Mouse (Mus musculus) lung, embryonic 14.5 days (tissue): ENCODE results near the gene Olfr18. TPM values are rescaled to one million over a fixed set of nuclear protein-coding genes. Genes with fewer than 3 reads are reported as not detected.

Source experiments
- ATAC-seq: fragments of 200-750 bp; cut with Nextera tagmentation; 2 replicates; pipeline ENCODE4 v1.8.0; 2017; ENCODE audit warnings: mild to moderate bottlenecking, moderate TSS enrichment, moderate library complexity; ENCODE audit not compliant: insufficient read depth
- DNase-seq: peaks from one replicate; pipeline ENCODE4 v3.0.0-alpha.2; 2015
- H3K27ac ChIP-seq: fragments of 300-500 bp; sonication (generic); 2 replicates; pipeline ENCODE4 v1.5.1; 2014; ENCODE audit warnings: low read depth, mild to moderate bottlenecking, moderate library complexity
- H3K27me3 ChIP-seq: fragments of 300-500 bp; sonication (generic); 2 replicates; pipeline ENCODE4 v1.6.1; 2014; ENCODE audit warnings: low read length, control low read depth; ENCODE audit not compliant: insufficient read depth
- H3K36me3 ChIP-seq: fragments of 300-500 bp; sonication (generic); 2 replicates; pipeline ENCODE4 v1.6.1; 2014; ENCODE audit warnings: control low read depth; ENCODE audit not compliant: insufficient read depth
- H3K4me1 ChIP-seq: fragments of 300-500 bp; sonication (generic); 2 replicates; pipeline ENCODE4 v1.6.1; 2014; ENCODE audit warnings: antibody characterized with exemption, control low read depth; ENCODE audit not compliant: insufficient read depth
- H3K4me2 ChIP-seq: fragments of 300-500 bp; sonication (generic); 2 replicates; pipeline ENCODE4 v1.6.1; 2014; ENCODE audit warnings: mild to moderate bottlenecking
- H3K4me3 ChIP-seq: fragments of 300-500 bp; sonication (generic); 2 replicates; pipeline ENCODE4 v1.5.1; 2014; ENCODE audit warnings: low read depth, low read length
- H3K9ac ChIP-seq: fragments of 300-500 bp; sonication (generic); 2 replicates; pipeline ENCODE4 v1.6.1; 2014
- H3K9me3 ChIP-seq: fragments of 300-500 bp; sonication (generic); 2 replicates; pipeline ENCODE4 v1.6.1; 2016; ENCODE audit warnings: low read depth, low read length, control low read depth
- CTCF ChIP-seq: IDR thresholded peaks from 2 replicates; pipeline ENCODE4 v1.5.1; 2016; ENCODE audit warnings: antibody characterized with exemption, low read depth
- WGBS: fragments of 180-500 bp; shearing (Covaris S2); extraction: QIAGEN DNeasy Blood & Tissue Kit; methylation state at CpG from one replicate; pipeline ENCODE4 v1.1.7; 2014; 5-methylcytosine and 5-hydroxymethylcytosine counted together
- polyA plus RNA-seq: library from polyadenylated mRNA; unstranded; fragments of >200 nt; fragmentation: Nextera tagmentation; extraction: Ambion mirVana; gene quantifications from 2 replicates; pipeline ENCODE4 v1.2.1, GENCODE M21; 2014

Olfr18 gene
- not detected in 2 replicates for polyA plus RNA-seq

DNA sequence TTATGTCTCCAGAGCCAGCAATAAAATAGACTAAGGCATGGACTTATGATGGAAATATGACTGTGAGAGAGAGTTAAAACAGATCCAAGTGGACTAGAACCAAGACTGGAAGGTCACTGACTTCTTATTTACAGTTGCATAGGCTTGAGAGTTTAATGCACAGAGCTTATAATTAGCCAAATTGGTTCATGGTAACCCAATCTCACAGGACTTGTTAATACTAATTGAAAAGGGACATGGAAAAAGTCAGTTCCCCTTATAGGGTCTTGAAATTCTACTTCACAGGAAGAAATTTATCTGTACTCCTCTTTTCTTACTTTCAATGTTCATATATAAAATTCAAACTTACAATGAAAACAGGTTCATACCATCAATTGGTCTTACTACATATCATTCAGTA lies at the start of gene Olfr18:
TSS of gene Olfr18 (minus strand) at position 101 of the 400 bp plus-strand sequence.
- no peak within 1 kb of the TSS for H3K4me2 ChIP-seq
- no peak for ATAC-seq
- no peak within 1 kb of the TSS for H3K9ac ChIP-seq
- H3K9me3 ChIP-seq = no peaks in the 10 kb centered on the region
- H3K4me3 ChIP-seq = no peak within 1 kb of the TSS
- H3K36me3 ChIP-seq = no peaks in the 10 kb centered on the region
- H3K4me1 ChIP-seq = no peaks in the 10 kb centered on the region
- no peaks in the 10 kb centered on the region for H3K27me3 ChIP-seq
- DNase-seq = no peak
- TF ChIP-seq CTCF = no peak
- H3K27ac ChIP-seq = no peak within 1 kb of the TSS

GRCm38 (mm10) chr9:20385343-20385703 lies 49.4 kb upstream of the Olfr18 start:
- DNase-seq = no peak
- Histone ChIP-seq H3K9me3 (no peaks in the 10 kb centered on the region), H3K4me2 (peak overlapping the region; percentile 77), H3K9ac (peak overlapping the region; percentile 74), H3K36me3 (no peaks in the 10 kb centered on the region), H3K27ac (peak overlapping the region; percentile 73), H3K4me1 (no peaks in the 10 kb centered on the region), H3K4me3 (peak overlapping the region; percentile 65), H3K27me3 (no peaks in the 10 kb centered on the region)
- ATAC-seq = peak; percentile 82
- WGBS = 19% methylated on average over 16 of the region's 16 CpGs
- peak; percentile 21; the same call in 1 of the 2 replicates for TF ChIP-seq CTCF

DNA sequence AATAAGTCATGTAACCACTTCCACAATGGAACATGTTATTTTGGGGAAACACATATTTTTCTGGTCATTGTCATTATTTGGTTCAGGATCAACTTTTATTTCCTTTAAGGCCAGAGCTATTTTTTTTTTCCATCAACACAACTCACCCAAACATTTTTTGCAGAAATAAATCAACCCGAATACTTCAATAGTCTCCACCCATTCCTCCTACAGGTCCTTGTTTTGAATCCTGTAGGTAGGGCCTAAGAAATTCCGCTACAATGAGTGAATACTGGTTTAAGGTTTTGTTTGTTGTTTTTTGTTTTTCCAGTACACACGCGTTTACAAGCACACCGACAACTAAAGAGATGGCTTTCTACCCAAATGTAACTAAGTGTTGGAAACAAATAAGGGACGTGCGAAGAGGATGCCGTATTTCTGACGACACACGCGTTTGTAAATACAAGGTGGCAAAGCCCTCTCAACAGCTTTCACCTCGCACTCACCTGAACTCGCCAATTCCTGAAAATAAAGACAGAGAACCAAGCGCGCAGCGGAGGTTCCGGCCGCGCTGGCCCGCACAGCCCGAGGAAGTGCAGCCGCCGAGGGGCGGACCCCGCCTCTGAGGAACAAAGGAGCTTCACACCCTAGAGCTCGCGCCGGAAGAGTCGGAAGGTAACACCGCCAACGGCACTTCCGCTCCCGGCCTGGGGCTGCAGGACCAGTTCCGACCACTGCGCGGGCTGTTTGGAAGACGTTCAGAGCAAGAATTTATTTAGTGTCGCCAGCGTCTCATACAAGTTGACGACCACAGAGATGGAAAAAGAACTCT lies 48.8 kb upstream of the Olfr18 start, which contains the start of gene Zfp560:
TSS of gene Zfp560 (minus strand) at position 646 of the 811 bp plus-strand sequence.
- peak within 1 kb of the TSS; percentile 73 for H3K27ac ChIP-seq

GRCm38 (mm10) chr9:20383659-20384058 lies 47.8 kb upstream of the Olfr18 start:
- DNase-seq (no peak), ATAC-seq (no peak)
- Histone ChIP-seq H3K4me3 (0 out of 2 replicates have a peak overlapping the region, but pooled peaks have one; percentile 65), H3K36me3 (no peaks in the 10 kb centered on the region), H3K4me2 (peak overlapping the region; percentile 77), H3K27me3 (no peaks in the 10 kb centered on the region), H3K4me1 (no peaks in the 10 kb centered on the region), H3K9me3 (no peaks in the 10 kb centered on the region), H3K9ac (no peak overlapping the region), H3K27ac (no peak overlapping the region)
- no peak for TF ChIP-seq CTCF
- WGBS = 82% methylated on average over 7 of the region's 7 CpGs

More for the DNA sequence above, 48.8 kb upstream of the Olfr18 start, which contains the start of gene Zfp560:
- Histone ChIP-seq H3K4me2 (peak within 1 kb of the TSS; percentile 77), H3K9ac (peak within 1 kb of the TSS; percentile 74), H3K4me1 (no peaks in the 10 kb centered on the region), H3K27me3 (no peaks in the 10 kb centered on the region), H3K4me3 (peak within 1 kb of the TSS; percentile 65), H3K9me3 (no peaks in the 10 kb centered on the region), H3K36me3 (no peaks in the 10 kb centered on the region)
- DNase-seq (peak; percentile 98), ATAC-seq (peak; percentile 100)
- WGBS = 2% methylated on average over 40 of the region's 40 CpGs
- TF ChIP-seq CTCF = peak; percentile 84

- DNase-seq = no peak
- Histone ChIP-seq H3K36me3 (no peaks in the 10 kb centered on the region), H3K4me2 (no peak overlapping the region), H3K27me3 (no peaks in the 10 kb centered on the region), H3K9me3 (no peaks in the 10 kb centered on the region), H3K4me1 (no peaks in the 10 kb centered on the region), H3K27ac (no peak overlapping the region), H3K4me3 (no peak overlapping the region), H3K9ac (no peak overlapping the region)
- ATAC-seq = no peak
- no peak for TF ChIP-seq CTCF
- 78% methylated on average over 1 of the region's 1 CpGs for WGBS
Observed at GRCm38 (mm10) chr9:20374712-20375111, 38.8 kb upstream of the Olfr18 start.

DNA sequence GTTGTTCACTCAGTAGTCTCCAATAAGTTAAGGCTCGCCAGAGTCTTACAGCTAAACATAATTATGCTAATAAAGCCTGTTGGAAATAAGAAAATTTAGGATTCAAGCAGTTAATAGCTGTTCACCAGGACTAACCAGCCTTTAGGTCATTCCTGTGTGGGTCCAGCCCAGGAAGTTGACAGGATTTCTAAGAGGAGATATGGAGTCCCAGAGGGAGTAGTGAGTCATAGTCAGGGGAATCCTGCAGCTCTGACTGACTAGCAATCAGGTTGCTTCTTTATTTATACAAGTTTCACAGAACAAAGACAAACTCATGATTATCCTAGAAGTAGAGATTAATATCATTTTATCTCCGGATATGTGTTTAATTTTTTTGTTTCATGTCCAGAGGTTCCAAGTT lies 31.4 kb upstream of the Olfr18 start:
- Histone ChIP-seq H3K4me1 (no peaks in the 10 kb centered on the region), H3K4me3 (no peak overlapping the region), H3K36me3 (no peaks in the 10 kb centered on the region), H3K27me3 (no peaks in the 10 kb centered on the region), H3K27ac (no peak overlapping the region), H3K9ac (no peak overlapping the region), H3K9me3 (peaks cover 5% of the 10 kb centered on the region; the same call in 1 of the 2 replicates), H3K4me2 (no peak overlapping the region)
- ATAC-seq (no peak), DNase-seq (no peak)
- no peak for TF ChIP-seq CTCF
- WGBS = 91% methylated on average over 2 of the region's 2 CpGs

DNA sequence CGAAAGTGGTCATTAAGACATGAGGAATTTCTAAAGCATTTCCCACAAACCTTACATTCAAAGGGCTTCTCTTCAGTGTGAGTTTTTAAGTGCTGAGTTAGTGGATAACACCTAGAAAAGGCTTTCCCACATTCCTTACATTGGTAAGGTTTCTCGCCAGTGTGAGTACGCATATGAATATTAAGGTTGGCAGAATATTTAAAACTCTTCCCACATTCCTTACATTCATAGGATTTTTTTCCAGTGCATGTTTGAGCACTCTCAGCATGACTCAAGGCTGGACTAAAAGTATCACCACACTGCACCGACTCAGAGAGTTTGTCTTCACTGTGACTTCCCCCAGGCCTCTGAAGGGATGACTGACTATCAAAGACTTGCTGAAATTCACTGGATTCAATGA lies 12.6 kb upstream of the Olfr18 start:
- Histone ChIP-seq H3K27ac (no peak overlapping the region), H3K4me2 (no peak overlapping the region), H3K36me3 (peaks cover 20% of the 10 kb centered on the region), H3K9me3 (no peaks in the 10 kb centered on the region), H3K4me1 (no peaks in the 10 kb centered on the region), H3K4me3 (no peak overlapping the region), H3K27me3 (no peaks in the 10 kb centered on the region), H3K9ac (no peak overlapping the region)
- ATAC-seq = no peak
- TF ChIP-seq CTCF = no peak
- no peak for DNase-seq
- 85% methylated on average over 4 of the region's 4 CpGs for WGBS
